Mouse (Mus musculus): ENCODE data around the gene Gm7544.
"Not testable (repeated sequence)": the region's sequence is repeated elsewhere in the genome, so short reads cannot be mapped to it uniquely, and the experiment has no call there.

The Gm7544 gene

DNA sequence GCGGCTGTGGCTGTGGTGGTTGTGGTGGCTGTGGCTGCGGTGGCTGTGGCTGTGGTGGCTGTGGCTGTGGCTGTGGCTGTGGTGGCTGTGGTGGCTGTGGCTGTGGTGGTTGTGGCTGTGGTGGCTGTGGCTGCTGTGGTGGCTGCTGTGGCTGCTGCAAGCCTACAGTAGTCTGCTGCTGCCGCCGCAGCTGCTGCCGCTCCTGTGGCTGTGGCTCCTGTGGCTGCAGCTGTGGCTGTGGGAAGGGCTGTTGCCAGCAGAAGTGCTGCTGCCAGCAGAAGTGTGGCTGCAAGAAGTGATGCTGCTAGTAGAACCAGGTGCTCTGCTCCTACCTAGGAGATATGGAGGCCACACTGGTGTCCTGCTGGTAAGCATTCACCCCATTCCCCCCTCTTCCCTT lies 42.4 kb downstream of the Gm7544 start:
- DNase-seq = not testable (repeated sequence)

- DNase-seq = no peak
Observed at GRCm38 (mm10) chr1:82913025-82913424, 42.8 kb downstream of the Gm7544 start, which contains the start of gene A030005L19Rik. Gene A030005L19Rik, plus strand, starts transcription at chr1:82913325.

GRCm38 (mm10) chr1:82905886-82906285 lies 49.9 kb downstream of the Gm7544 start:
- DNase-seq = no peak
